Mouse (Mus musculus) left cerebral cortex, postnatal 4 days (tissue): Measurements from ENCODE around the gene Atg4a-ps. TPM values are rescaled to one million over a fixed set of nuclear protein-coding genes. Genes with fewer than 3 reads are reported as not detected.

Source experiments
- microRNA-seq: library from miRNA; unstranded; fragments of <30 nt; microRNA quantifications from one replicate; pipeline ENCODE4 v1.2.0, GENCODE M21; 2022
- total RNA-seq, 2 experiments: library from RNA; stranded (reverse); gene quantifications; 2 replicates each; pipeline ENCODE4 v1.2.3; 2021

Atg4a-ps gene
- total RNA-seq, 2 experiments from 2014 or later: 0.18 to 1.2 TPM

Small RNA genes lying within 50 kb of the gene (microRNA-seq; reads per million reads assigned to microRNA genes)
- gene Gm25325: not detected

Other genes with a start within 250 kb of the Atg4a-ps start
- 10 to 100 TPM; 25.8 to 26.9 TPM for gene Syt6, start 70.8 kb downstream of the Atg4a-ps start, total RNA-seq
- gene Olfml3, start 91.9 kb upstream of the Atg4a-ps start, total RNA-seq: 1 to 10 TPM; 4.7 to 5.0 TPM
- gene Gm10964, start 93.3 kb upstream of the Atg4a-ps start, total RNA-seq: not detected
- gene Hipk1, start 145.5 kb upstream of the Atg4a-ps start, total RNA-seq: 10 to 100 TPM; 66.7 to 69.9 TPM
- 10 to 100 TPM; 10.3 to 10.7 TPM for gene Dclre1b, start 163.4 kb upstream of the Atg4a-ps start, total RNA-seq
- 10 to 100 TPM; 14.0 to 16.7 TPM for gene Ap4b1, start 163.5 kb upstream of the Atg4a-ps start, total RNA-seq
- gene Gm43064, start 163.5 kb upstream of the Atg4a-ps start, total RNA-seq: not detected
- gene Bcl2l15, start 186.5 kb upstream of the Atg4a-ps start, total RNA-seq: under 1 TPM in 1 of 2 experiments, not detected in 1; 0.76 TPM
- gene Ptpn22, start 213.7 kb upstream of the Atg4a-ps start, total RNA-seq: under 1 TPM; 0.32 to 0.64 TPM